Mouse (Mus musculus) intestine, postnatal 0 days (tissue): ENCODE measurements around the gene Gprin2. TPM values are rescaled to one million over a fixed set of nuclear protein-coding genes. Genes with fewer than 3 reads are reported as not detected.

Source experiments
- ATAC-seq: fragments of 200-750 bp; cut with Nextera tagmentation; 2 replicates; pipeline ENCODE4 v1.8.0; 2017; ENCODE audit warnings: mild to moderate bottlenecking, moderate TSS enrichment, moderate library complexity
- H3K27ac ChIP-seq: fragments of 300-500 bp; sonication (generic); 2 replicates; pipeline ENCODE4 v1.5.1; 2014; ENCODE audit warnings: mild to moderate bottlenecking, low read depth, low read length, moderate library complexity
- H3K27me3 ChIP-seq: fragments of 300-500 bp; sonication (generic); replicated peaks from 2 replicates; pipeline ENCODE4 v1.6.1; 2014; ENCODE audit warnings: low read length, mixed read lengths; ENCODE audit not compliant: control insufficient read depth, insufficient read depth
- H3K36me3 ChIP-seq: fragments of 300-500 bp; sonication (generic); 2 replicates; pipeline ENCODE4 v1.6.1; 2014; ENCODE audit warnings: mild to moderate bottlenecking, moderate library complexity; ENCODE audit not compliant: control insufficient read depth, insufficient read depth
- H3K4me1 ChIP-seq: fragments of 300-500 bp; sonication (generic); replicated peaks from 2 replicates; pipeline ENCODE4 v1.6.1; 2014; ENCODE audit warnings: antibody characterized with exemption, low read length, mixed read lengths; ENCODE audit not compliant: control insufficient read depth, insufficient read depth
- H3K4me2 ChIP-seq: fragments of 300-500 bp; sonication (generic); replicated peaks from 2 replicates; pipeline ENCODE4 v1.6.1; 2014; ENCODE audit warnings: low read depth, mild to moderate bottlenecking, moderate library complexity
- H3K4me3 ChIP-seq: fragments of 300-500 bp; sonication (generic); 2 replicates; pipeline ENCODE4 v1.5.1; 2014; ENCODE audit warnings: low read depth, low read length
- H3K9ac ChIP-seq: fragments of 300-500 bp; sonication (generic); 2 replicates; pipeline ENCODE4 v1.6.1; 2014; ENCODE audit warnings: mild to moderate bottlenecking, low read depth, low read length
- H3K9me3 ChIP-seq: fragments of 300-500 bp; sonication (generic); 2 replicates; pipeline ENCODE4 v1.6.1; 2016; ENCODE audit warnings: mixed run types; ENCODE audit not compliant: control insufficient read depth
- CTCF ChIP-seq: sonication (generic); IDR thresholded peaks from 2 replicates; pipeline ENCODE4 v1.5.1; 2016; ENCODE audit warnings: low read depth, mild to moderate bottlenecking, control low read depth, antibody characterized with exemption, moderate library complexity
- WGBS: fragments of 180-500 bp; shearing (Covaris S2); extraction: QIAGEN DNeasy Blood & Tissue Kit; methylation state at CpG from one replicate; pipeline ENCODE4 v1.1.7; 2014; 5-methylcytosine and 5-hydroxymethylcytosine counted together
- polyA plus RNA-seq: library from polyadenylated mRNA; unstranded; fragments of >200 nt; fragmentation: Nextera tagmentation; extraction: Ambion mirVana; gene quantifications from 2 replicates; pipeline ENCODE4 v1.2.1, GENCODE M21; 2015

Gprin2 gene
- 0.13 and 0.17 TPM in 2 replicates for polyA plus RNA-seq

- Histone ChIP-seq H3K4me1 (no peaks in the 10 kb centered on the region), H3K9ac (peak within 1 kb of the TSS; percentile 32), H3K4me2 (peak within 1 kb of the TSS; percentile 94), H3K27me3 (peaks cover 10% of the 10 kb centered on the region), H3K9me3 (no peaks in the 10 kb centered on the region), H3K4me3 (peak within 1 kb of the TSS; percentile 64), H3K36me3 (no peaks in the 10 kb centered on the region), H3K27ac (no peak within 1 kb of the TSS)
- ATAC-seq = 0 out of 2 replicates have a peak, but pooled peaks have one; percentile 31
- TF ChIP-seq CTCF = no peak
- WGBS = 4% methylated on average over 44 of the region's 52 CpGs
These were observed at the start of gene Gprin2 for GRCm38 (mm10) chr14:34201231-34202035. TSS of gene Gprin2 (minus strand) at chr14:34201653.

GRCm38 (mm10) chr14:34240676-34241075, 39.2 kb upstream of the Gprin2 start:
- no peaks in the 10 kb centered on the region; the same call in 1 of the 2 replicates for H3K36me3 ChIP-seq
- WGBS = 40% methylated on average over 6 of the region's 6 CpGs
- no peaks in the 10 kb centered on the region for H3K27me3 ChIP-seq
- H3K4me2 ChIP-seq = no peak overlapping the region
- H3K4me1 ChIP-seq = no peaks in the 10 kb centered on the region
- no peak overlapping the region for H3K4me3 ChIP-seq
- no peaks in the 10 kb centered on the region for H3K9me3 ChIP-seq
- H3K27ac ChIP-seq = no peak overlapping the region
- H3K9ac ChIP-seq = no peak overlapping the region
- TF ChIP-seq CTCF = no peak
- ATAC-seq = no peak

GRCm38 (mm10) chr14:34240263-34240662, 38.8 kb upstream of the Gprin2 start:
- 65% methylated on average over 10 of the region's 10 CpGs for WGBS
- H3K9ac ChIP-seq = no peak overlapping the region
- no peak for TF ChIP-seq CTCF
- no peak for ATAC-seq
- H3K36me3 ChIP-seq = no peaks in the 10 kb centered on the region; the same call in 1 of the 2 replicates
- H3K9me3 ChIP-seq = no peaks in the 10 kb centered on the region
- H3K4me1 ChIP-seq = no peaks in the 10 kb centered on the region
- H3K4me3 ChIP-seq = no peak overlapping the region
- H3K27me3 ChIP-seq = no peaks in the 10 kb centered on the region
- H3K4me2 ChIP-seq = no peak overlapping the region
- no peak overlapping the region for H3K27ac ChIP-seq

- Histone ChIP-seq H3K9ac (no peak overlapping the region), H3K4me3 (peak overlapping the region; percentile 26), H3K27me3 (no peaks in the 10 kb centered on the region), H3K4me1 (no peaks in the 10 kb centered on the region), H3K27ac (no peak overlapping the region), H3K9me3 (no peaks in the 10 kb centered on the region), H3K4me2 (peak overlapping the region; percentile 67), H3K36me3 (no peaks in the 10 kb centered on the region; the same call in 1 of the 2 replicates)
- peak; percentile 90 for ATAC-seq
- WGBS = 11% methylated on average over 16 of the region's 16 CpGs
- peak; percentile 98 for TF ChIP-seq CTCF
These were observed 33.4 kb upstream of the Gprin2 start for GRCm38 (mm10) chr14:34234630-34235380.

- no peaks in the 10 kb centered on the region for H3K9me3 ChIP-seq
These were observed 32.4 kb upstream of the Gprin2 start for GRCm38 (mm10) chr14:34233846-34234245.

More at GRCm38 (mm10) chr14:34233846-34234245, 32.4 kb upstream of the Gprin2 start:
- Histone ChIP-seq H3K27ac (no peak overlapping the region), H3K36me3 (no peaks in the 10 kb centered on the region; the same call in 1 of the 2 replicates), H3K4me1 (no peaks in the 10 kb centered on the region), H3K4me2 (no peak overlapping the region), H3K4me3 (no peak overlapping the region), H3K9ac (no peak overlapping the region), H3K27me3 (no peaks in the 10 kb centered on the region)
- ATAC-seq = no peak
- TF ChIP-seq CTCF = no peak
- WGBS = 79% methylated on average over 4 of the region's 4 CpGs
